Mouse (Mus musculus): ENCODE measurements at regions not wholly inside any gene's neighbourhood (a gene's known extent, or its start where the extent isn't known, plus 50 kb on each side); places are given as distances from the start of the nearest gene placed in this dataset.

DNA sequence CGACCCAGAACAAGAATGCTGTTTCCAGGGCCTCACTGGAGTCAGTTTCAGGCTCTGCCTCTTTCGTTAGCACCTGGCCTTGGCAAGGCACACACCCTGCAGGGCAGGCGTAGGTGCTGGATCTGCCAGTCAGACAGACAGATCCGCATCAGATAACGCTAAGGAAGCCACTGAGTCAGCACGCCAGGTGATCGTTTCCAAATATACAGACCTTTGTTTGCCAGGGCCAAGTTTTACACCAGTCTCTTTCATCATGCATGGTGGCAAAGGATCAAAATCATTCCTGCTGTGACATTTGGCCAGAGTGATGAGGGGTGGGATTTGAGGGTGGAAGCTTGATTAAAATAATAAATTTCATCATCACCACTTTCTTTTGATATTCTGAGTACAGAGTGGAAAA is 411.0 kb downstream of the Ofcc1 start:
- no peak for ATAC-seq
- no peak overlapping the region for H3K9ac ChIP-seq (ENCODE audit: low read depth, low read length)
- H3K4me1 ChIP-seq (ENCODE audit: control insufficient read depth, insufficient read depth, low read depth, low read length): no peaks in the 10 kb centered on the region
- H3K27ac ChIP-seq (ENCODE audit: low read depth, low read length): no peak overlapping the region
- no peak overlapping the region for H3K4me2 ChIP-seq (ENCODE audit: low read length)
- H3K9me3 ChIP-seq (ENCODE audit: control insufficient read depth, low read length): no peaks in the 10 kb centered on the region
- no peaks in the 10 kb centered on the region for H3K36me3 ChIP-seq (ENCODE audit: control insufficient read depth, insufficient read depth, low read length)
- H3K27me3 ChIP-seq (replicated peaks; ENCODE audit: control insufficient read depth, insufficient read depth, low read length): no peaks in the 10 kb centered on the region
- 65% methylated on average over 7 of the region's 7 CpGs for WGBS
- H3K4me3 ChIP-seq (ENCODE audit: low read length): no peak overlapping the region

GRCm38 (mm10) chr13:39935216-39935615 is 426.0 kb downstream of the Ofcc1 start:
- Histone ChIP-seq H3K4me1 (ENCODE audit: control insufficient read depth, insufficient read depth, low read depth, low read length) (no peaks in the 10 kb centered on the region), H3K27ac (ENCODE audit: low read depth, low read length) (no peak overlapping the region), H3K4me3 (ENCODE audit: low read length) (no peak overlapping the region), H3K36me3 (ENCODE audit: control insufficient read depth, insufficient read depth, low read length) (no peaks in the 10 kb centered on the region), H3K9me3 (ENCODE audit: control insufficient read depth, low read length) (no peaks in the 10 kb centered on the region), H3K9ac (ENCODE audit: low read depth, low read length) (no peak overlapping the region), H3K27me3 (replicated peaks; ENCODE audit: control insufficient read depth, insufficient read depth, low read length) (no peaks in the 10 kb centered on the region), H3K4me2 (ENCODE audit: low read length) (no peak overlapping the region)
- ATAC-seq: no peak
- 60% methylated on average over 2 of the region's 2 CpGs for WGBS

DNA sequence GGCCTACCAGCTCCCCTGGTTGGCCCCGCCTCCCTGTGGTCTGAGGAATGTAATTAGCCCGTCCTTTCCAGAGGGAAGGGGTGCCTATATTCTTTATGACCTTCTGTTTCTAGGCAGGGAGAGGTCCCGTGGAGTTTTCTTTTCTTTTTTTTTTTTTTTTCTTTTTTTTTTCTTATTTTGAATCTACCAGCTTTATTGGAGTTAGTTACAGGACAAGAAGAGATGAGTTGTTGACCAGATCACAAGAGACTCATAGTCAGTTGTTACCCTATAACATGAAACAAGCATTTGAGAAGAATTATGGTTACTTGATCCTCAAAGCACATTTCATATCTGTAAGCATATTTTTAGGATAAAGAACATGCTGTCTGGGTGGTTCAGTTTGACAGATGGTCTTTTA is 429.8 kb downstream of the Ofcc1 start:
- H3K4me2 ChIP-seq (ENCODE audit: low read length): no peak overlapping the region
- H3K27ac ChIP-seq (ENCODE audit: low read depth, low read length): no peak overlapping the region
- H3K9ac ChIP-seq (ENCODE audit: low read depth, low read length): no peak overlapping the region
- H3K36me3 ChIP-seq (ENCODE audit: control insufficient read depth, insufficient read depth, low read length): no peaks in the 10 kb centered on the region
- no peaks in the 10 kb centered on the region for H3K27me3 ChIP-seq (replicated peaks; ENCODE audit: control insufficient read depth, insufficient read depth, low read length)
- WGBS: 71% methylated on average over 3 of the region's 3 CpGs
- ATAC-seq: no peak
- no peak overlapping the region for H3K4me3 ChIP-seq (ENCODE audit: low read length)
- H3K9me3 ChIP-seq (ENCODE audit: control insufficient read depth, low read length): no peaks in the 10 kb centered on the region
- no peaks in the 10 kb centered on the region for H3K4me1 ChIP-seq (ENCODE audit: control insufficient read depth, insufficient read depth, low read depth, low read length)

DNA sequence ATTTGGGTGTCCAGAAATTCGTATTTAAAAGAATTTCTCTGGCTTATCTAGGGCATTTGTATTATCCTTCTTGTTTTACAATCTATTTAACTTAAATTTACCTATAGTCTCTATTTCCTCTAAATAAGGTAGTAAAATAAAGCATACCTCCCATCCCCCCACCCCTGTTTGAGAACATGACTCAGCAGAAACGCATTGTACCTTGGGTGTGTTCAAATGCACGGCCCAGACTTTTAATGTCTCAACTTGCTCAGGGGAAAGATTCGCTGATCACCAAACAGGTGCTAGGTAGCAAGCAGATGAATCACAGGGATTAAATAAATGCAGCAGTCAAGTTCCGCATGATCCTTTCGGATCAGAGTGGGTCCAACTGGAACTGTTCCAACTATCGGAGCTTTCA is 432.7 kb downstream of the Ofcc1 start:
- Histone ChIP-seq H3K27me3 (replicated peaks; ENCODE audit: control insufficient read depth, insufficient read depth, low read length) (no peaks in the 10 kb centered on the region), H3K4me1 (ENCODE audit: control insufficient read depth, insufficient read depth, low read depth, low read length) (no peaks in the 10 kb centered on the region), H3K36me3 (ENCODE audit: control insufficient read depth, insufficient read depth, low read length) (no peaks in the 10 kb centered on the region), H3K9me3 (ENCODE audit: control insufficient read depth, low read length) (no peaks in the 10 kb centered on the region), H3K27ac (ENCODE audit: low read depth, low read length) (no peak overlapping the region), H3K9ac (ENCODE audit: low read depth, low read length) (no peak overlapping the region), H3K4me2 (ENCODE audit: low read length) (no peak overlapping the region), H3K4me3 (ENCODE audit: low read length) (no peak overlapping the region)
- 83% methylated on average over 7 of the region's 7 CpGs for WGBS
- no peak for ATAC-seq

- ATAC-seq: no peak
- H3K4me1 ChIP-seq (ENCODE audit: control insufficient read depth, insufficient read depth, low read depth, low read length): no peaks in the 10 kb centered on the region
- H3K9ac ChIP-seq (ENCODE audit: low read depth, low read length): no peak overlapping the region
- no peaks in the 10 kb centered on the region for H3K36me3 ChIP-seq (ENCODE audit: control insufficient read depth, insufficient read depth, low read length)
- H3K4me2 ChIP-seq (ENCODE audit: low read length): no peak overlapping the region
- no peaks in the 10 kb centered on the region for H3K27me3 ChIP-seq (replicated peaks; ENCODE audit: control insufficient read depth, insufficient read depth, low read length)
- no peaks in the 10 kb centered on the region for H3K9me3 ChIP-seq (ENCODE audit: control insufficient read depth, low read length)
- no peak overlapping the region for H3K4me3 ChIP-seq (ENCODE audit: low read length)
- 88% methylated on average over 4 of the region's 4 CpGs for WGBS
- no peak overlapping the region for H3K27ac ChIP-seq (ENCODE audit: low read depth, low read length)
These were observed 436.9 kb downstream of the Ofcc1 start for GRCm38 (mm10) chr13:39924366-39924765.

DNA sequence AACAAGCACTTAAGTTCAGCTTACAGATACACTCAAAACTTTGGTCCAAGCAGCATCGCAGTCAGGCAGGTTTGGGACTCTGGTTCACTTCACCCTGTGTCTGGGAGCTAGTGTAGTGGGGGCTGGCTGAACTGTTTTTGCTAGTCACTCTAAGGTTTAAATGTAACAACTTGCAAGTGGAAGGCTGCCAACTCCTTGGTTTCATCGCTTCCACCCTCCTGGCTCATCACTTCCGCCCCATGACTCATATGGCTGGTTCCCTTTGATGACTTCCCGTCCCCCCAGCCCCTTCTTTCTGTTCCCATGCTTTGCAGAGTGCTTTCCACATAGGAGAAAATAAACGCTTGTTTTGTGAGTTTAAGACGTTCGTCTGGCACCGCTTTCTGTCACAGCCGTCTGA is 438.1 kb downstream of the Ofcc1 start:
- H3K27me3 ChIP-seq (replicated peaks; ENCODE audit: control insufficient read depth, insufficient read depth, low read length): no peaks in the 10 kb centered on the region
- H3K9ac ChIP-seq (ENCODE audit: low read depth, low read length): no peak overlapping the region
- H3K36me3 ChIP-seq (ENCODE audit: control insufficient read depth, insufficient read depth, low read length): no peaks in the 10 kb centered on the region
- H3K4me2 ChIP-seq (ENCODE audit: low read length): no peak overlapping the region
- H3K9me3 ChIP-seq (ENCODE audit: control insufficient read depth, low read length): no peaks in the 10 kb centered on the region
- 64% methylated on average over 9 of the region's 9 CpGs for WGBS
- H3K4me1 ChIP-seq (ENCODE audit: control insufficient read depth, insufficient read depth, low read depth, low read length): no peaks in the 10 kb centered on the region
- ATAC-seq: no peak
- H3K4me3 ChIP-seq (ENCODE audit: low read length): no peak overlapping the region
- no peak overlapping the region for H3K27ac ChIP-seq (ENCODE audit: low read depth, low read length)

DNA sequence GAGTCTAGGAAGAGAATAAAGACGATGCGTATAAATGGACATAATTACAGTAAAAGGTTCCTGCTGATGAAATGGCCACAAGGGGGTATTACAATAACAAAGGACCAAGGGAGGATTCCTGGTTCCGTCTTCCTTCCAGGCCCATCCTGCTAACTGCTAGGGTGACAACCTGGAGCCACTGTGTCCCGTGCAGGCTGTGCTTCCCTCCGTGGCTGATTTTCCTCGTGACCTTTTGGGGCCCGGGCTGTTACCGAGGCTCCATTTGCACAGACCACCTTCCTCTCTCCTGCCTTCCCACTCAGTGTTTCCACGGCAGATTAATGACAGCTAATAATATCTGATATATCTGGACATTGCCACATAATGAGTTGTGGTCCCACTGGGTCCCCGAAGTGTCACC is 453.5 kb downstream of the Ofcc1 start:
- H3K4me3 ChIP-seq (ENCODE audit: low read length): no peak overlapping the region
- 35% methylated on average over 10 of the region's 10 CpGs for WGBS
- H3K9ac ChIP-seq (ENCODE audit: low read depth, low read length): no peak overlapping the region
- H3K4me2 ChIP-seq (ENCODE audit: low read length): no peak overlapping the region
- H3K27ac ChIP-seq (ENCODE audit: low read depth, low read length): no peak overlapping the region
- 0 out of 2 replicates have a peak, but pooled peaks cover 4% of the 10 kb centered on the region for H3K4me1 ChIP-seq (ENCODE audit: control insufficient read depth, insufficient read depth, low read depth, low read length)
- no peak for ATAC-seq
- H3K9me3 ChIP-seq (ENCODE audit: control insufficient read depth, low read length): no peaks in the 10 kb centered on the region
- no peaks in the 10 kb centered on the region for H3K27me3 ChIP-seq (replicated peaks; ENCODE audit: control insufficient read depth, insufficient read depth, low read length)
- H3K36me3 ChIP-seq (ENCODE audit: control insufficient read depth, insufficient read depth, low read length): no peaks in the 10 kb centered on the region

DNA sequence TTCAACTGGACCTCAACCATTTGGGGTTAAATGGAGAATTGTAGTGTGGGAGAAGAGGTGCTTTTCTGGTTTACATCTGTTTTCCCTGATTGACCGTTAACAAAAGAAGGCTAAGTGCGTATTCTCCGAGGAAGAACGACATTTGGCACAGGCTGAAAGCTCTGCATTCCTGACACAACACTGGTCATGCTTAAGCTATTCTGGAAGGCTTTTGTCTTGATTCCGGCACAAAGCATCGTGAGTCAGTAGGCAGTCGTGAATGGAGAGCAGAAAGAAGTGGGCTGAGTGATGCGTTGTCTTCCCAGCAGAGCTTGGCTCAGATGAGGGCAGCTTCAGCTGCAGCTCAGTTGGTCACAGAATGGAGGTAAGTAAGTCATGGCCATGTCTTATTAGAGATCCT is 457.0 kb downstream of the Ofcc1 start:
- 0 out of 2 replicates have a peak, but pooled peaks cover 4% of the 10 kb centered on the region for H3K4me1 ChIP-seq (ENCODE audit: control insufficient read depth, insufficient read depth, low read depth, low read length)
- H3K4me3 ChIP-seq (ENCODE audit: low read length): no peak overlapping the region
- WGBS: 24% methylated on average over 8 of the region's 8 CpGs
- no peak for ATAC-seq
- H3K9ac ChIP-seq (ENCODE audit: low read depth, low read length): no peak overlapping the region
- H3K27ac ChIP-seq (ENCODE audit: low read depth, low read length): no peak overlapping the region
- no peaks in the 10 kb centered on the region for H3K9me3 ChIP-seq (ENCODE audit: control insufficient read depth, low read length)
- no peaks in the 10 kb centered on the region for H3K27me3 ChIP-seq (replicated peaks; ENCODE audit: control insufficient read depth, insufficient read depth, low read length)
- no peaks in the 10 kb centered on the region for H3K36me3 ChIP-seq (ENCODE audit: control insufficient read depth, insufficient read depth, low read length)
- H3K4me2 ChIP-seq (ENCODE audit: low read length): no peak overlapping the region

GRCm38 (mm10) chr13:39903319-39903718 is 457.9 kb downstream of the Ofcc1 start:
- Histone ChIP-seq H3K27me3 (replicated peaks; ENCODE audit: control insufficient read depth, insufficient read depth, low read length) (no peaks in the 10 kb centered on the region), H3K9ac (ENCODE audit: low read depth, low read length) (no peak overlapping the region), H3K4me1 (ENCODE audit: control insufficient read depth, insufficient read depth, low read depth, low read length) (0 out of 2 replicates have a peak, but pooled peaks cover 4% of the 10 kb centered on the region), H3K9me3 (ENCODE audit: control insufficient read depth, low read length) (no peaks in the 10 kb centered on the region), H3K27ac (ENCODE audit: low read depth, low read length) (no peak overlapping the region), H3K36me3 (ENCODE audit: control insufficient read depth, insufficient read depth, low read length) (no peaks in the 10 kb centered on the region), H3K4me3 (ENCODE audit: low read length) (no peak overlapping the region), H3K4me2 (ENCODE audit: low read length) (no peak overlapping the region)
- no peak for ATAC-seq
- 35% methylated on average over 3 of the region's 3 CpGs for WGBS

- Histone ChIP-seq H3K4me1 (ENCODE audit: control insufficient read depth, insufficient read depth, low read depth, low read length) (0 out of 2 replicates have a peak, but pooled peaks cover 3% of the 10 kb centered on the region), H3K27me3 (replicated peaks; ENCODE audit: control insufficient read depth, insufficient read depth, low read length) (no peaks in the 10 kb centered on the region), H3K36me3 (ENCODE audit: control insufficient read depth, insufficient read depth, low read length) (no peaks in the 10 kb centered on the region), H3K4me2 (ENCODE audit: low read length) (no peak overlapping the region), H3K4me3 (ENCODE audit: low read length) (no peak overlapping the region), H3K9me3 (ENCODE audit: control insufficient read depth, low read length) (no peaks in the 10 kb centered on the region), H3K27ac (ENCODE audit: low read depth, low read length) (no peak overlapping the region), H3K9ac (ENCODE audit: low read depth, low read length) (no peak overlapping the region)
- 84% methylated on average over 2 of the region's 2 CpGs for WGBS
- ATAC-seq: no peak
These were observed 461.9 kb downstream of the Ofcc1 start for GRCm38 (mm10) chr13:39899332-39899731.
